Mouse (Mus musculus): ENCODE results near the gene Olfr1361. TPM values are rescaled to one million over a fixed set of nuclear protein-coding genes. Genes with fewer than 3 reads are reported as not detected.

Olfr1361 gene
- not detected in 2 replicates for polyA plus RNA-seq (2012; rRNA removed)

- no peak for DNase-seq (ENCODE audit: low read depth, low spot score)
- 53% methylated on average over 2 of the region's 2 CpGs for WGBS
These were observed at the start of gene Olfr1361 for GRCm38 (mm10) chr13:21663286-21663685. Gene Olfr1361, minus strand, starts transcription at chr13:21663386.

- WGBS: 16% methylated on average over 4 of the region's 4 CpGs
- no peak for DNase-seq (ENCODE audit: low read depth, low spot score)
These were observed 48.5 kb upstream of the Olfr1361 start for GRCm38 (mm10) chr13:21711698-21712097.

GRCm38 (mm10) chr13:21710821-21711525, 47.8 kb upstream of the Olfr1361 start:
- DNase-seq (ENCODE audit: low read depth, low spot score): no peak
- 4% methylated on average over 22 of the region's 22 CpGs for WGBS

- peak; percentile 66 for DNase-seq (ENCODE audit: low read depth, low spot score)
- 1% methylated on average over 32 of the region's 32 CpGs for WGBS
These were observed 47.0 kb upstream of the Olfr1361 start for GRCm38 (mm10) chr13:21710031-21710711.

- no peak for DNase-seq (ENCODE audit: low read depth, low spot score)
- 48% methylated on average over 4 of the region's 4 CpGs for WGBS
These were observed 43.5 kb upstream of the Olfr1361 start for GRCm38 (mm10) chr13:21706669-21707068.

- no peak for DNase-seq (ENCODE audit: low read depth, low spot score)
These were observed 34.6 kb upstream of the Olfr1361 start, which contains the start of gene Olfr1359 for GRCm38 (mm10) chr13:21697811-21698210. Gene Olfr1359, plus strand, starts transcription at chr13:21698111.

GRCm38 (mm10) chr13:21677305-21677704, 14.1 kb upstream of the Olfr1361 start, which contains the start of gene Olfr1360:
Gene Olfr1360, minus strand, starts transcription at chr13:21677405.
- no peak for DNase-seq (ENCODE audit: low read depth, low spot score)
- 80% methylated on average over 2 of the region's 2 CpGs for WGBS

- DNase-seq (ENCODE audit: low read depth, low spot score): no peak
- WGBS: 83% methylated on average over 2 of the region's 2 CpGs
These were observed 20.8 kb downstream of the Olfr1361 start, which contains the start of gene Olfr11 for GRCm38 (mm10) chr13:21642418-21642817. Gene Olfr11, minus strand, starts transcription at chr13:21642518.

GRCm38 (mm10) chr13:21613922-21614321, 49.3 kb downstream of the Olfr1361 start, which contains the start of gene Olfr1362:
Gene Olfr1362, minus strand, starts transcription at chr13:21614022.
- DNase-seq (ENCODE audit: low read depth, low spot score): no peak

Other genes starting within 250 kb of the Olfr1361 start
- gene Pgbd1, start 222.3 kb downstream of the Olfr1361 start, polyA plus RNA-seq (2012; rRNA removed): 0.27 and 0.70 TPM in 2 replicates
- gene Zscan26, start 209.7 kb downstream of the Olfr1361 start, polyA plus RNA-seq (2012; rRNA removed): 8.3 and 11.0 TPM in 2 replicates
- gene Nkapl, start 194.9 kb downstream of the Olfr1361 start, polyA plus RNA-seq (2012; rRNA removed): 0.10 TPM in 1 of 2 replicates, not detected in the other
- 0.21 and 0.44 TPM in 2 replicates for gene Zkscan4, start 184.5 kb downstream of the Olfr1361 start, polyA plus RNA-seq (2012; rRNA removed)
- gene Gm10065, start 183.9 kb downstream of the Olfr1361 start, polyA plus RNA-seq (2012; rRNA removed): not detected in 2 replicates
- gene AK157302, start 168.2 kb downstream of the Olfr1361 start, polyA plus RNA-seq (2012; rRNA removed): 0.08 and 0.09 TPM in 2 replicates
- gene Gm11273, start 162.0 kb downstream of the Olfr1361 start, polyA plus RNA-seq (2012; rRNA removed): 23.7 and 33.7 TPM in 2 replicates
- 1.7 and 2.7 TPM in 2 replicates for gene Zkscan8, start 132.3 kb downstream of the Olfr1361 start, polyA plus RNA-seq (2012; rRNA removed)
- gene Olfr1366, start 120.6 kb downstream of the Olfr1361 start, polyA plus RNA-seq (2012; rRNA removed): not detected in 2 replicates
- not detected in 2 replicates for gene Olfr1535, start 103.5 kb downstream of the Olfr1361 start, polyA plus RNA-seq (2012; rRNA removed)
- gene Olfr1364, start 81.6 kb downstream of the Olfr1361 start, polyA plus RNA-seq (2012; rRNA removed): not detected in 2 replicates
- not detected in 2 replicates for gene Olfr1362, start 49.4 kb downstream of the Olfr1361 start, polyA plus RNA-seq (2012; rRNA removed)
- gene Olfr11, start 20.9 kb downstream of the Olfr1361 start, polyA plus RNA-seq (2012; rRNA removed): not detected in 2 replicates
- gene Olfr1360, start 14.0 kb upstream of the Olfr1361 start, polyA plus RNA-seq (2012; rRNA removed): not detected in 2 replicates
- gene Olfr1359, start 34.7 kb upstream of the Olfr1361 start, polyA plus RNA-seq (2012; rRNA removed): not detected in 2 replicates
- gene Hist1h2bl, start 52.8 kb upstream of the Olfr1361 start, polyA plus RNA-seq (2012; rRNA removed): 14.2 and 16.3 TPM in 2 replicates
- 23.0 and 39.3 TPM in 2 replicates for gene Hist1h2ai, start 53.0 kb upstream of the Olfr1361 start, polyA plus RNA-seq (2012; rRNA removed)
- 33.4 and 59.9 TPM in 2 replicates for gene Hist1h3h, start 54.3 kb upstream of the Olfr1361 start, polyA plus RNA-seq (2012; rRNA removed)
- 4.5 and 5.5 TPM in 2 replicates for gene Hist1h2bm, start 58.7 kb upstream of the Olfr1361 start, polyA plus RNA-seq (2012; rRNA removed)
- gene Hist1h4j, start 71.7 kb upstream of the Olfr1361 start, polyA plus RNA-seq (2012; rRNA removed): 3.6 and 5.5 TPM in 2 replicates
- gene Hist1h4k, start 87.1 kb upstream of the Olfr1361 start, polyA plus RNA-seq (2012; rRNA removed): 44.1 and 68.7 TPM in 2 replicates
- gene Hist1h2ak, start 90.4 kb upstream of the Olfr1361 start, polyA plus RNA-seq (2012; rRNA removed): 14.9 and 16.4 TPM in 2 replicates
- 3.5 and 9.7 TPM in 2 replicates for gene Hist1h2bn, start 90.7 kb upstream of the Olfr1361 start, polyA plus RNA-seq (2012; rRNA removed)
- gene Hist1h1b, start 117.2 kb upstream of the Olfr1361 start, polyA plus RNA-seq (2012; rRNA removed): 4.2 and 4.5 TPM in 2 replicates
- gene Hist1h3i, start 120.0 kb upstream of the Olfr1361 start, polyA plus RNA-seq (2012; rRNA removed): 46.3 and 55.3 TPM in 2 replicates
- gene Hist1h2an, start 123.8 kb upstream of the Olfr1361 start, polyA plus RNA-seq (2012; rRNA removed): 7.4 and 15.3 TPM in 2 replicates
- gene Hist1h2bp, start 124.1 kb upstream of the Olfr1361 start, polyA plus RNA-seq (2012; rRNA removed): 2.1 and 5.4 TPM in 2 replicates
- 23.8 and 61.7 TPM in 2 replicates for gene Hist1h2bq, start 146.8 kb upstream of the Olfr1361 start, polyA plus RNA-seq (2012; rRNA removed)
- gene Hist1h2ao, start 147.1 kb upstream of the Olfr1361 start, polyA plus RNA-seq (2012; rRNA removed): not detected in 2 replicates
- 0.98 TPM in 1 of 2 replicates, not detected in the other for gene Hist1h4m, start 148.4 kb upstream of the Olfr1361 start, polyA plus RNA-seq (2012; rRNA removed)
- gene Hist1h4n, start 168.8 kb upstream of the Olfr1361 start, polyA plus RNA-seq (2012; rRNA removed): 38.1 and 56.7 TPM in 2 replicates
- gene Hist1h2ap, start 170.1 kb upstream of the Olfr1361 start, polyA plus RNA-seq (2012; rRNA removed): 253 and 504 TPM in 2 replicates
- gene Hist1h2br, start 170.4 kb upstream of the Olfr1361 start, polyA plus RNA-seq (2012; rRNA removed): 19.9 and 53.9 TPM in 2 replicates

Measured in large intestine, adult 2 months (tissue).